Mouse (Mus musculus): ENCODE results near the gene Zfp326. TPM values are rescaled to one million over a fixed set of nuclear protein-coding genes. Genes with fewer than 3 reads are reported as not detected.

Gene Zfp326
- total RNA-seq, 2 experiments from 2014 or later = 8.3 to 8.5 TPM

Other genes with a start within 250 kb of the Zfp326 start
- gene Lrrc8d, start 176.6 kb upstream of the Zfp326 start, total RNA-seq (2021) = 1 to 10 TPM; 4.5 to 4.7 TPM